Mouse (Mus musculus): ENCODE measurements at regions not wholly inside any gene's neighbourhood (a gene's known extent, or its start where the extent isn't known, plus 50 kb on each side); places are given as distances from the start of the nearest gene placed in this dataset.

GRCm38 (mm10) chr7:121589088-121589605 lies 117.9 kb downstream of the Usp31 start:
- peak in 1 of 2 experiments; percentile 15 for DNase-seq (ENCODE audit: extremely low spot score in 1 of 2, low spot score in 1 of 2)

DNA sequence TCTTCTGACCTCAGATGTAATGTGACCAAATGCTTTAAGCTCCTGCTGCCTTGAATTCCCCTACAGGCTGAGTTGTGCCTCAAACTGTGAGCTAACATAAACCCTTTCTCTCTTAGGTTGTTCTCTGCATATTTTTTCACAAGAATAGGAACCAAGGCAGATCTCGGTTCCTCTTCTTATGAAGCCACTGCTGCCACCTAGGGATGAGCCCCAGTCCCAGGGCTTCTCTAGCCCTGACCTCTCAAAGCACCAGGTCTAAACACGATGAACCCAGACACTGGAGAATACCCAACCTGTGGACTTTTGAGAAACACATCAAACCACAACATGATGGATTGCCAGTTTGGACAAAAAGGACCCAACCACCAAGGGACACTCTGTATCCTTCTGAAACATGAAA lies 119.3 kb downstream of the Usp31 start:
- DNase-seq (ENCODE audit: extremely low spot score in 1 of 2, low spot score in 1 of 2), result no peak

- no peak for DNase-seq (ENCODE audit: extremely low spot score in 1 of 2, low spot score in 1 of 2)
Observed at GRCm38 (mm10) chr7:121585721-121586120, 121.3 kb downstream of the Usp31 start.

DNA sequence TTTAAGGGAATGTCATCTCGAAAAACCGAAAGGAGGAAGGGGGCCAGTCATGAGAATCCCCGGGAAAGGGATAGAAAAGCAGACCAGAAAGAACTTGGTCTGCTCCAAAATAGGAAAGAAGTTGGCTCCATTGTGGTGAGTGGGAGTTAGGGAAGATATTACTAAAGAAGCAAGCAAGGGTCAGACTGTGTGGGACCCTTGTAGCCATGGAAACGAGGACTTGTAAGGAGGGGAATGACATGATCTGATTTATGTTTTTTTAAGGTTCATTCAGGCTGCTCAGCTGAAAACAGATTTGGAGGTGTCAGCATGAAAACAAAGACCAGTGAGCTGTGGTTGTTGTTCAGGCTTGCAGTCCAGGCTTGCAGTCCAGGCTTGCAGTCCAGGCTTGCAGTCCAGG lies 127.6 kb downstream of the Usp31 start:
- no peak for DNase-seq (ENCODE audit: extremely low spot score in 1 of 2, low spot score in 1 of 2)

GRCm38 (mm10) chr7:121572681-121573335 lies 134.2 kb downstream of the Usp31 start:
- no peak for DNase-seq (ENCODE audit: extremely low spot score in 1 of 2, low spot score in 1 of 2)

DNA sequence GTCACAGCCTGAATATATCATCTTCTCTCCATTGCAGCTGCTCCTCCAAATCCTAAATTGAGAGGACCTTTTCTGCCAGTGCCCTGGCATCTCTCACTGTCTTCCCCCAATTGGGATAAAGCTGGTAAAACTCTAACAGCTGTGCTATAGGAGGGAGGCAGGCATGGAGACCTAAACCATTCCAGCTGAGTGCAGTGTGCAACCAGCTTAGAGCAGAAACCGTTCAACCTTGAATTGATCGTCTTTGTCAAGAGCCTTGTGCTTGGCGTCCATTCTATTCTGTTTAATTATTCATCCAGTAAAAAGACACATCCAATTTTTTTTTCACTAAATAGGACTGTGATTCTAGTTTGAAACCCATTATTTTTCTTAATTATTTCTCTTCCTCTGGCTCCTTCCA lies 135.3 kb downstream of the Usp31 start:
- DNase-seq (ENCODE audit: extremely low spot score in 1 of 2, low spot score in 1 of 2), result no peak

GRCm38 (mm10) chr7:121571292-121571691 lies 135.8 kb downstream of the Usp31 start:
- no peak for DNase-seq (ENCODE audit: extremely low spot score in 1 of 2, low spot score in 1 of 2)

DNA sequence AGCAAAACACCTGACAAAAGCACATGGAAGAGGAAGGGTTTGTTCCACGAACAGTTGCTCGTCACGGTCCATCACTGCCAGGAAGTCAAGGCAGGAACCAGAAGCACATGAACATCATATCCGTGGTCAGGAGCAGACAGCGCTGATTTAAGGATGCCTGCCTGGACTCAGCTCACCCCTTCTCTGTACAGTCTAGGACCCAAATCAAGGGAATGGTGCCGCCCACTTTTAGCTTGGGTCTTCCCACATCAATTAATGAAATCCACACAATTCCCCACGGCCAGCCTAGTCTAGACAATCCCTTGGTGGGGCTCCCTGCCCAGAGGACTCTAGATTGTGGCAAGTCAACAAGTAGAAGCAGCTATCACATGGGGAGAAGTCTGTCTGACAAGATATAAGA lies 137.8 kb downstream of the Usp31 start:
- no peak for DNase-seq (ENCODE audit: extremely low spot score in 1 of 2, low spot score in 1 of 2)

DNA sequence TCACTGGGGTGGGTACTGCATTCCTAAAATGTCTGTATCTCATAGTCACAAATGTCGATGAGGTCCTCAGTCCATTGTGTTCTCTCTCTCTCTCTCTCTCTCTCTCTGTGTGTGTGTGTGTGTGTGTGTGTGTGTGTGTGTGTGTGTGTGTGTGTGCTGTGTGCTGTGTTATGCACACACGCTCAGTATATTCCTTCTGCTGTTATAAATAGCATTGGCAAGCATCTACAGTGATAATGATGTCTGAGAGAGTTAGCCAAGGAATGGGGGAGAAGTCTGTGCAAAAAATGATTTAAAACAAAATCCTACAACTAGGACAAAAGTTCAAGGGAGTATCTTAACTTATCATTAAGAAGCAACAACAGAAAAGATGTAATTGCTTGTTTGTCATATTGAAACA lies 139.0 kb downstream of the Usp31 start:
- DNase-seq (ENCODE audit: extremely low spot score in 1 of 2, low spot score in 1 of 2), result no peak

DNA sequence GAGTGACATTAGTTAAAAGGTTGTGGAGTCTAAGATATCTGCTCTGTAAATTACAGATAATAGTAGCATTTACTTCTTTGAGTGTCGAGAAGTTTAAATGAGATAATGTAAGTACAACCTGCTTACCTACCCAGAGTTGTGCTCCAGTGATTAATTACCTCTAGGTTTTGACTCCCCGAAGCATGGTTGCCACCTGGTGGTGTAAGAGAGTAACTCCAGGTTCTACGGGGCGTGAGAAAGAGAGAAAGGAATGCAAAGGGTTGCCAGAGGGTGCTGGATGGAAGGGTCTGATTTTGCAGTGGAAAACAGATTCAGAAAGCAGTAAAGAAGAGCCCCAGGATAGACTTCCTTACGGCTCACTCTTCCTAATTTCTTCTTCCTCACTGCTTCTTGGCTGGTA lies 143.5 kb downstream of the Usp31 start:
- DNase-seq (ENCODE audit: extremely low spot score in 1 of 2, low spot score in 1 of 2), result peak in 1 of 2 experiments; percentile 35

GRCm38 (mm10) chr7:121555420-121555819 lies 151.6 kb downstream of the Usp31 start:
- no peak for DNase-seq (ENCODE audit: extremely low spot score in 1 of 2, low spot score in 1 of 2)

All from layer of hippocampus, postnatal 25 days (tissue).